Mouse (Mus musculus): ENCODE measurements around the gene B3galt4. TPM values are rescaled to one million over a fixed set of nuclear protein-coding genes. Genes with fewer than 3 reads are reported as not detected.
A peak's percentile ranks its signal among the peaks of the same experiment; 100 is the strongest.

Gene B3galt4
- polyA plus RNA-seq, 1 experiment = 11.4 TPM

GRCm38 (mm10) chr17:33948090-33948904 is 3.0 kb downstream of the B3galt4 start:
- 86% methylated on average over 22 of the region's 22 CpGs for WGBS
- no peak for DNase-seq
- no peak overlapping the region for H3K4me3 ChIP-seq (replicated peaks; ENCODE audit: extremely low read depth, low read depth, low read length)
- H3K4me1 ChIP-seq (ENCODE audit: control insufficient read depth, insufficient read depth, low read length) = peaks cover 11% of the 10 kb centered on the region; the same call in 1 of the 2 replicates
- no peak for TF ChIP-seq POLR2A (IDR thresholded peaks at IDR 0.05; ENCODE audit: borderline replicate concordance, extremely low read depth, low read depth, low read length)
- no peak for TF ChIP-seq CTCF (IDR thresholded peaks at IDR 0.05; ENCODE audit: insufficient read depth, low read length)

DNA sequence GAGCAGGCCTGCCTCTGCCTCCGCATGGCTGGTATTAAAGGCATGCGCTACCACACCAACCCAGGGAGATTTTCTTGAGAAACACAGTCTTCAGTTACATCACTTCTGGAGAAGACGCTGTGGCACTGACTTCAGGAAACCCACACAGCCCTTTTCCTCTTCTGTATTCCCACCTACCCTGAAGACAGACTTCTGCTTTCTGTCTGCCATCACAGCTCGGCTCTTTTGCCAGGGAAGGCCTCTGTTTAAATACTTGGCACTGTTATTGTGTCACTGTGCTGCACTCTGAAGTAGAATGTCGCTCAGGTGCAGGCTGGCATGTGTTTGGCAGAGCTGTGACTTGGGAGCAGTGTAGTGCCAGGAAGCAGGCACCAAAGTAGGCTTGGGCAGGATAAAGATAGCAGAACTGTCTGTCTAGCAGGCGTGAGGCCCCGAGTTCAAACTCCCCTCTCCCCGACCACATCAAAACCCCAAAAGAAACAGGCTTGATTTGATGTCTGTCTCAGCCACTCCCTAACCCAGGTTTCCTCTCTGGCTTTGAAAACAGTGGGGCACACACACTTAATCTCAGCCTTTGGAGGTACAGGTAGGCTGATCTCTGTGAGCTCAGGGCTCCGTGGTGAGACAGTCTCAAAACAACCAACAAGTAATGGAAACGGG is 3.7 kb downstream of the B3galt4 start:
- TF ChIP-seq CTCF (IDR thresholded peaks at IDR 0.05; ENCODE audit: insufficient read depth, low read length) (no peak), POLR2A (IDR thresholded peaks at IDR 0.05; ENCODE audit: borderline replicate concordance, extremely low read depth, low read depth, low read length) (no peak)
- no peak overlapping the region for H3K4me3 ChIP-seq (replicated peaks; ENCODE audit: extremely low read depth, low read depth, low read length)
- no peak for DNase-seq
- peaks cover 11% of the 10 kb centered on the region; the same call in 1 of the 2 replicates for H3K4me1 ChIP-seq (ENCODE audit: control insufficient read depth, insufficient read depth, low read length)
- WGBS = 75% methylated on average over 10 of the region's 10 CpGs

- no peak for DNase-seq
- peaks cover 10% of the 10 kb centered on the region; the same call in 1 of the 2 replicates for H3K4me1 ChIP-seq (ENCODE audit: control insufficient read depth, insufficient read depth, low read length)
- no peak for TF ChIP-seq CTCF (IDR thresholded peaks at IDR 0.05; ENCODE audit: insufficient read depth, low read length)
- no peak for TF ChIP-seq POLR2A (IDR thresholded peaks at IDR 0.05; ENCODE audit: borderline replicate concordance, extremely low read depth, low read depth, low read length)
- 88% methylated on average over 15 of the region's 15 CpGs for WGBS
- no peak overlapping the region for H3K4me3 ChIP-seq (replicated peaks; ENCODE audit: extremely low read depth, low read depth, low read length)
These were observed 7.8 kb downstream of the B3galt4 start for GRCm38 (mm10) chr17:33943454-33943853.

DNA sequence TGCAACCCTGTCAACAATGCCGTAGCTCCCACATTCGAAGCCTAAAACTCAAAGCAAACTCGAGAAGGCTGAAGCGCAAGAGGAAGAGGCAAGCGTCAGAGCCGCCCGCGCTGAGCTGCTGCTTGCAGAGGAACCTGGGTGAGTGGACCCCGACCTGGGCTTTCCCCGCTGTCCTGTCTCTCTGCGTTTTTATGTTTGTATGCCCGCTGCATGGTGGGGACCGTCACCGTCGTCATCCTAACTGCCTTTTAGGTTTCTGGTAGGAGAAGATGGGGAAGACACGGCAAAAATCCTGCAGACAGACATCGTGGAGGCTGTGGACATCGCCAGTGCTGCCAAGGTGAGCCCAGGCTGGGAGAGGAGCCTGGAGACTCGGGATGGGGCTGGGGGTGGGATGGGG is 9.9 kb downstream of the B3galt4 start:
- TF ChIP-seq CTCF (IDR thresholded peaks at IDR 0.05; ENCODE audit: insufficient read depth, low read length) (no peak), POLR2A (IDR thresholded peaks at IDR 0.05; ENCODE audit: borderline replicate concordance, extremely low read depth, low read depth, low read length) (no peak)
- WGBS = 47% methylated on average over 19 of the region's 19 CpGs
- DNase-seq = no peak
- peaks cover 10% of the 10 kb centered on the region; the same call in 1 of the 2 replicates for H3K4me1 ChIP-seq (ENCODE audit: control insufficient read depth, insufficient read depth, low read length)
- peak overlapping the region; percentile 3 for H3K4me3 ChIP-seq (replicated peaks; ENCODE audit: extremely low read depth, low read depth, low read length)

DNA sequence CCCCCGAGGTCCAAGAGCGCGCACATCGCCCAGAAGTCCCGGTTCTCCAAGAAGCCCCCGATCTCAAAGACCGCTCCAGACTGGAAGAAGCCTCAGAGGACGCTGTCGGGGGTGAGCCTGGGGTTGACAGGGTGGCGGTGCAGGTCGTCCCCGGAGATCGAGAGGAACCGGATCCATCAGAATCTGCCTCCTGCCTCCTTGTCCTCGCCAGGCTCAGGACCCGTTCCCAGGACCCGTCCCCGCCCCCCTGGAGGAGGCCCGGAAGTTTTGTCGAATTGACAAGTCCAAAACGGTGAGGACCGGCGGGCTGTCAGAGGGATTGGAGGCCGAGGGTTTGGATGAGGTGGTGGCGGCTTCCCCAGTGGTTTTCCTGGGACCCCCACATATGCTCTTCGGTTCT is 10.3 kb downstream of the B3galt4 start:
- peak overlapping the region; percentile 82 for H3K4me3 ChIP-seq (replicated peaks; ENCODE audit: extremely low read depth, low read depth, low read length)
- 2% methylated on average over 26 of the region's 26 CpGs for WGBS
- TF ChIP-seq CTCF (IDR thresholded peaks at IDR 0.05; ENCODE audit: insufficient read depth, low read length) (no peak), POLR2A (IDR thresholded peaks at IDR 0.05; ENCODE audit: borderline replicate concordance, extremely low read depth, low read depth, low read length) (no peak)
- no peak for DNase-seq
- peaks cover 10% of the 10 kb centered on the region; the same call in 1 of the 2 replicates for H3K4me1 ChIP-seq (ENCODE audit: control insufficient read depth, insufficient read depth, low read length)

GRCm38 (mm10) chr17:33940206-33940805 is 11.0 kb downstream of the B3galt4 start, which contains the start of the genes Pfdn6 and Wdr46:
TSS of gene Pfdn6 (minus strand) at chr17:33940343.
TSS of gene Wdr46 (plus strand) at chr17:33940660.
- TF ChIP-seq CTCF (IDR thresholded peaks at IDR 0.05; ENCODE audit: insufficient read depth, low read length) (no peak), POLR2A (IDR thresholded peaks at IDR 0.05; ENCODE audit: borderline replicate concordance, extremely low read depth, low read depth, low read length) (peak; percentile 51; the same call in 1 of the 2 replicates)
- WGBS = under 1% methylated on average over 36 of the region's 36 CpGs
- Histone ChIP-seq H3K4me3 (replicated peaks; ENCODE audit: extremely low read depth, low read depth, low read length) (peak within 1 kb of the TSS; percentile 82), H3K4me1 (ENCODE audit: control insufficient read depth, insufficient read depth, low read length) (peaks cover 10% of the 10 kb centered on the region; the same call in 1 of the 2 replicates)
- peak; percentile 86 for DNase-seq

DNA sequence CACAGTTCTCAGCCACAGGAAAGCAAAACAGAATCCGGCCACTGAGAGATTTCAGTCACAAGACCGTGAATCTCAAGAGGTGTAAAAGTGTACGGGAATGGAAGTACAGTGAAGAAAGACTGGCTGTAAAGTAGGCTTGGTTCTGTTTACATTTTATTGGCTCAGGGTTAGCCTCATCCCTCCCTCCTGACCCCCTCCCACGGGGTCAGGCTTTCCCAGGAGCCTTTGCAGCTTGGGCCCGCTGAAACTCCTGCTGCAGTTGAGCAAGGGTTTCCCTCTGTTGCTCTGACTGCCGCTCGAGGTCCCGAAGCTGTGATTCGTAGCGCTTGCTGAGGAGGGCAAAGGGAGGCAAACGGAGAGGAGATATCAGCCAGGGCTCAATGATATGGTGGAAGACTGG is 12.5 kb downstream of the B3galt4 start:
- Histone ChIP-seq H3K4me3 (replicated peaks; ENCODE audit: extremely low read depth, low read depth, low read length) (no peak overlapping the region), H3K4me1 (ENCODE audit: control insufficient read depth, insufficient read depth, low read length) (peaks cover 10% of the 10 kb centered on the region; the same call in 1 of the 2 replicates)
- DNase-seq = no peak
- 64% methylated on average over 11 of the region's 11 CpGs for WGBS
- no peak for TF ChIP-seq POLR2A (IDR thresholded peaks at IDR 0.05; ENCODE audit: borderline replicate concordance, extremely low read depth, low read depth, low read length)

DNA sequence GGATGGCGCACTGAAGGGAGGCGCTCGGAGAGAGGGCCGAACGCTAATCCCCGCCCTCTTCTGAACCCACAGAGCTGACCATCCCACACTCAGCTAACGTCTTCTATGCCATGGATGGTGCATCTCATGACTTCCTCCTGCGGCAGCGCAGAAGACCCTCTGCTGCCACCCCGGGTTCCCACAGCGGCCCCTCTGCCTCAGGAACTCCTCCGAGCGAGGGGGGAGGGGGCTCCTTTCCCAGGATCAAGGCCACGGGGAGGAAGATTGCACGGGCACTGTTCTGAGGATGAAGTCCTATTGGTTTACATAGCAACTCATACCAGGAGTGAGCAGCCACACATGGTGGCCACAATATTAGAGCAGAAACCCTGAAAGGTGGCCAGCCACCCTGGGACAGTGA is 14.3 kb downstream of the B3galt4 start:
- WGBS = 83% methylated on average over 15 of the region's 15 CpGs
- peaks cover 10% of the 10 kb centered on the region; the same call in 1 of the 2 replicates for H3K4me1 ChIP-seq (ENCODE audit: control insufficient read depth, insufficient read depth, low read length)
- H3K4me3 ChIP-seq (replicated peaks; ENCODE audit: extremely low read depth, low read depth, low read length) = no peak overlapping the region
- TF ChIP-seq POLR2A (IDR thresholded peaks at IDR 0.05; ENCODE audit: borderline replicate concordance, extremely low read depth, low read depth, low read length) (no peak), CTCF (IDR thresholded peaks at IDR 0.05; ENCODE audit: insufficient read depth, low read length) (no peak)
- no peak for DNase-seq

DNA sequence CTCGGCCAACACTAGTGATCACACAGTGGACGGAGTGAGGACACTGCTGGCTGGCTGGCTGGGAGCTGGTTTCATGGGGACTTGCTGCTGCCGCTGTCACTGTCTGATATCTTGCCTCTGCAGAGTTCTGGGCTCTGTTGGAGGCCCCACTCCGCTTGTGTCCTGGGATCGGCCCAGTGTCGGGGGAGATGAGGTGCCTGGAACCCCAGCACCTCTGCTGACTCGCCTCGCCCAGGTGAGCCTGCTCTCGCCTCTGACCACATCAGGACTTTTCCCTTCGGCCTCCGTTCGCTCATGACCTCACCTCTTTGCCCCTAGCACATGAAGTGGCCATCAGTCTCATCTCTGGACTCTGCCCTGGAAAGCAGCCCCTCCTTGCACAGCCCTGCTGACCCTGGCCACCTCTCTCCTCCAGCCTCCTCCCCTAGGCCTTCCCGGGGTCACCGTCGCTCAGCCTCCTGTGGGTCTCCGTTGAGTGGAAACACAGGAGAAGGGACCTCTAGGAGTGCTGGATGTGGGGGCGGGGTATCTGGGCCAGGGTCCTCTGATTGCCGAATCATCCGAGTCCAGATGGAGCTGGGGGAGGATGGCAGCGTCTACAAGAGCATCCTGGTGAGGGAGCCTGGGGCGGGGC is 15.7 kb downstream of the B3galt4 start:
- WGBS = 87% methylated on average over 21 of the region's 21 CpGs
- H3K4me1 ChIP-seq (ENCODE audit: control insufficient read depth, insufficient read depth, low read length) = peaks cover 7% of the 10 kb centered on the region; the same call in 1 of the 2 replicates
- H3K4me3 ChIP-seq (replicated peaks; ENCODE audit: extremely low read depth, low read depth, low read length) = no peak overlapping the region
- TF ChIP-seq POLR2A (IDR thresholded peaks at IDR 0.05; ENCODE audit: borderline replicate concordance, extremely low read depth, low read depth, low read length) (no peak), CTCF (IDR thresholded peaks at IDR 0.05; ENCODE audit: insufficient read depth, low read length) (no peak)
- DNase-seq = no peak
